In genomic region chr2:148180245-148180644, GRCm38 (mm10) we compare ENCODE assay signal across 20 mouse cellular contexts.
DNase-seq lines count a peak whose midpoint lies in the region; ATAC-seq and TF ChIP-seq lines count a peak whose summit lies in the region.
"Had no signal": no experiment of that assay in that cellular context is flagged by ENCODE, and none has a peak within 500 bp of the region (broad histone marks: within the 10 kb centered on the region; RNA-seq: fewer than 3 reads in every experiment).

No protein-coding gene starts in this region.

- H3K36me3 ChIP-seq in lung, postnatal 0 days (ENCODE audit: insufficient read depth, low read length): no peaks in the 10 kb centered on the region
- no peaks in the 10 kb centered on the region for H3K36me3 ChIP-seq in heart, embryonic 12.5 days
- no peaks in the 10 kb centered on the region for H3K36me3 ChIP-seq in forebrain, embryonic 10.5 days (replicated peaks)
- H3K36me3 ChIP-seq: hindbrain, embryonic 12.5 days; hindbrain, embryonic 15.5 days had no signal

- TF ChIP-seq EP300 in lung, postnatal 0 days (IDR thresholded peaks at IDR 0.05): peak; percentile 25; the same call in 1 of the 2 replicates

- H3K4me3 ChIP-seq in lung, postnatal 0 days (ENCODE audit: low read depth, low read length): no peak overlapping the region
- no peak overlapping the region for H3K4me3 ChIP-seq in heart, embryonic 12.5 days
- H3K4me3 ChIP-seq in forebrain, embryonic 10.5 days: no peak overlapping the region
- H3K4me3 ChIP-seq: forebrain, embryonic 13.5 days; hindbrain, embryonic 12.5 days; hindbrain, embryonic 15.5 days had no signal

- 57% methylated on average over 2 of the region's 2 CpGs for WGBS in lung, postnatal 0 days
- 53% methylated on average over 2 of the region's 2 CpGs for WGBS in heart, embryonic 12.5 days
- 89% methylated on average over 2 of the region's 2 CpGs for WGBS in forebrain, embryonic 10.5 days

- DNase-seq in adrenal gland, adult 2 months: peak; percentile 3
- DNase-seq in adrenal gland, postnatal 14 days: no peak
- peak; percentile 20 for DNase-seq in lung, postnatal 0 days (ENCODE audit: low spot score)
- no peak for DNase-seq in lung, postnatal 14 days
- DNase-seq in NIH3T3 (ENCODE audit: low read depth): peak; percentile 60
- no peak for DNase-seq in layer of hippocampus, postnatal 14 days (ENCODE audit: low spot score in 2 of 2)
- DNase-seq in forebrain, embryonic 10.5 days (ENCODE audit: extremely low spot score, low spot score): no peak
- DNase-seq: adrenal gland, adult 8-10 months; adrenal gland, postnatal 36 days; cerebellum, adult 18-20 months; cerebellum, adult 9-10 months; cerebellum, postnatal 14 days; gastrocnemius, postnatal 25 days; heart, adult 18-20 months had no signal

- H3K4me2 ChIP-seq in lung, postnatal 0 days (replicated peaks; ENCODE audit: low read depth, low read length): no peak overlapping the region
- no peak overlapping the region for H3K4me2 ChIP-seq in heart, embryonic 12.5 days
- H3K4me2 ChIP-seq: forebrain, embryonic 13.5 days; hindbrain, embryonic 12.5 days; hindbrain, embryonic 15.5 days had no signal

- no peak; the same call in 1 of the 2 replicates for ATAC-seq in lung, postnatal 0 days
- no peak for ATAC-seq in heart, embryonic 12.5 days (ENCODE audit: insufficient number of reproducible peaks, low FRiP score)
- ATAC-seq: forebrain, embryonic 13.5 days; forebrain, embryonic 16.5 days; intestine, postnatal 0 days had no signal

- H3K9ac ChIP-seq in lung, postnatal 0 days (replicated peaks; ENCODE audit: low read depth): no peak overlapping the region
- H3K9ac ChIP-seq in heart, embryonic 12.5 days: no peak overlapping the region
- H3K9ac ChIP-seq: forebrain, embryonic 13.5 days; hindbrain, embryonic 12.5 days; hindbrain, embryonic 15.5 days had no signal

- no peak for TF ChIP-seq CTCF in lung, postnatal 0 days (IDR thresholded peaks at IDR 0.05)

- no peaks in the 10 kb centered on the region; the same call in 1 of the 2 replicates for H3K4me1 ChIP-seq in lung, postnatal 0 days (ENCODE audit: insufficient read depth, low read depth, low read length)
- peaks cover 8% of the 10 kb centered on the region for H3K4me1 ChIP-seq in heart, embryonic 12.5 days (replicated peaks)
- no peaks in the 10 kb centered on the region for H3K4me1 ChIP-seq in forebrain, embryonic 10.5 days
- H3K4me1 ChIP-seq: forebrain, embryonic 13.5 days; hindbrain, embryonic 12.5 days; hindbrain, embryonic 15.5 days had no signal

- no peaks in the 10 kb centered on the region for H3K9me3 ChIP-seq in lung, postnatal 0 days (ENCODE audit: low read length)
- no peaks in the 10 kb centered on the region for H3K9me3 ChIP-seq in heart, embryonic 12.5 days (replicated peaks)
- H3K9me3 ChIP-seq in forebrain, embryonic 10.5 days: no peaks in the 10 kb centered on the region
- H3K9me3 ChIP-seq: forebrain, embryonic 13.5 days; hindbrain, embryonic 12.5 days; hindbrain, embryonic 15.5 days had no signal

- H3K27ac ChIP-seq in lung, postnatal 0 days (ENCODE audit: low read length): no peak overlapping the region
- no peak overlapping the region for H3K27ac ChIP-seq in heart, embryonic 12.5 days (ENCODE audit: poor library complexity, severe bottlenecking)
- H3K27ac ChIP-seq in forebrain, embryonic 10.5 days: no peak overlapping the region
- H3K27ac ChIP-seq: forebrain, embryonic 13.5 days; hindbrain, embryonic 12.5 days; hindbrain, embryonic 15.5 days had no signal

- H3K27me3 ChIP-seq in lung, postnatal 0 days (replicated peaks; ENCODE audit: insufficient read depth, low read length): no peaks in the 10 kb centered on the region
- H3K27me3 ChIP-seq in heart, embryonic 12.5 days (replicated peaks): peaks cover 6% of the 10 kb centered on the region; the same call in 1 of the 2 replicates
- H3K27me3 ChIP-seq in forebrain, embryonic 10.5 days (ENCODE audit: poor library complexity, severe bottlenecking): no peaks in the 10 kb centered on the region
- H3K27me3 ChIP-seq: forebrain, embryonic 13.5 days; hindbrain, embryonic 12.5 days; hindbrain, embryonic 15.5 days had no signal

Comparison
In these comparisons a context has a peak if more than half of its experiments do, and no peak if none do; other contexts are left out.
1. DNase-seq: peak in adrenal gland, adult 2 months (single experiment), lung, postnatal 0 days (single experiment) and NIH3T3 (single experiment); none in adrenal gland, postnatal 14 days (single experiment), lung, postnatal 14 days (single experiment), layer of hippocampus, postnatal 14 days (0 of 2) and forebrain, embryonic 10.5 days (single experiment).